Mouse (Mus musculus) left cerebral cortex, postnatal 10 days (tissue): ENCODE results near the gene Ccdc93. TPM values are rescaled to one million over a fixed set of nuclear protein-coding genes. Genes with fewer than 3 reads are reported as not detected.

Experiments
- DNase-seq, 2 experiments: peaks; one replicate each; pipeline ENCODE4 v3.0.0; 2021 to 2022; ENCODE audit warnings: low spot score in 2 of 2, mixed read lengths in 1 of 2; ENCODE audit errors: extremely low spot score in 1 of 2
- intact Hi-C: fragments of 180-260 bp; cut with DNase I; formaldehyde crosslinking; loops from one replicate; pipeline ENCODE4 v1.15.1; 2025
- total RNA-seq, 2 experiments: library from RNA; stranded (reverse); gene quantifications; 2 replicates each; pipeline ENCODE4 v1.2.3; 2021

Ccdc93 gene
- 10 to 100 TPM; 22.8 to 23.1 TPM for total RNA-seq

GRCm38 (mm10) chr1:121430938-121431928 lies at the start of gene Ccdc93:
Ccdc93 (plus strand) TSS chr1:121431049.
- DNase-seq: peak; percentile 95 to 98
- intact Hi-C loops: no loop called here

GRCm38 (mm10) chr1:121381562-121381961 lies 49.3 kb upstream of the Ccdc93 start:
- intact Hi-C loops: no loop called here
- DNase-seq: no peak

- DNase-seq: no peak
- intact Hi-C loops: no loop called here
Measured at GRCm38 (mm10) chr1:121388312-121388711, 42.5 kb upstream of the Ccdc93 start.

GRCm38 (mm10) chr1:121388732-121389131 lies 42.1 kb upstream of the Ccdc93 start:
- intact Hi-C loops: no loop called here
- DNase-seq: no peak

GRCm38 (mm10) chr1:121389574-121389973 lies 41.3 kb upstream of the Ccdc93 start:
- DNase-seq: no peak
- intact Hi-C loops: no loop called here

GRCm38 (mm10) chr1:121390003-121390402 lies 40.8 kb upstream of the Ccdc93 start:
- no peak for DNase-seq
- intact Hi-C loops: loop anchor here (10.0 kb wide), 1 partner anchor 205 kb away; no protein-coding TSS in a partner anchor

- DNase-seq: no peak
- intact Hi-C loops: loop anchor here (10.0 kb wide), 1 partner anchor 206 kb away; no protein-coding TSS in a partner anchor
Measured at GRCm38 (mm10) chr1:121390421-121390820, 40.4 kb upstream of the Ccdc93 start.

- DNase-seq: no peak
- intact Hi-C loops: loop anchor here (10.0 kb wide), 1 partner anchor 206 kb away; no protein-coding TSS in a partner anchor
Measured at GRCm38 (mm10) chr1:121390855-121391254, 40.0 kb upstream of the Ccdc93 start.

- intact Hi-C loops: loop anchor here (10.0 kb wide), 1 partner anchor 208 kb away; no protein-coding TSS in a partner anchor
- DNase-seq: no peak
Measured at GRCm38 (mm10) chr1:121393117-121393516, 37.7 kb upstream of the Ccdc93 start.

GRCm38 (mm10) chr1:121394764-121395163 lies 36.1 kb upstream of the Ccdc93 start:
- intact Hi-C loops: loop anchor here (10.0 kb wide), 1 partner anchor 210 kb away; no protein-coding TSS in a partner anchor
- no peak for DNase-seq

GRCm38 (mm10) chr1:121396501-121396900 lies 34.3 kb upstream of the Ccdc93 start:
- intact Hi-C loops: loop anchor here (10.0 kb wide), 1 partner anchor 212 kb away; no protein-coding TSS in a partner anchor
- no peak for DNase-seq

- intact Hi-C loops: loop anchor here (10.0 kb wide), 1 partner anchor 213 kb away; no protein-coding TSS in a partner anchor
Measured at GRCm38 (mm10) chr1:121398231-121398630, 32.6 kb upstream of the Ccdc93 start.

GRCm38 (mm10) chr1:121398986-121399881 lies 31.6 kb upstream of the Ccdc93 start:
- intact Hi-C loops: loop anchor here (10.0 kb wide), 1 partner anchor 214 kb away; no protein-coding TSS in a partner anchor

More at GRCm38 (mm10) chr1:121398231-121398630, 32.6 kb upstream of the Ccdc93 start:
- DNase-seq: no peak

GRCm38 (mm10) chr1:121400243-121400642 lies 30.6 kb upstream of the Ccdc93 start:
- peak in 1 of 2 experiments; percentile 43 for DNase-seq
- intact Hi-C loops: loop anchor here (5.0 kb wide), 2 partner anchors 153 to 813 kb away; no protein-coding TSS in a partner anchor

More at GRCm38 (mm10) chr1:121398986-121399881, 31.6 kb upstream of the Ccdc93 start:
- DNase-seq: no peak

- intact Hi-C loops: loop anchor here (5.0 kb wide), 1 partner anchor 832 kb away; no protein-coding TSS in a partner anchor
- DNase-seq: peak in 1 of 2 experiments; percentile 44
Measured at GRCm38 (mm10) chr1:121419084-121419483, 11.8 kb upstream of the Ccdc93 start.

- DNase-seq: no peak
- intact Hi-C loops: loop anchor here (5.0 kb wide), 1 partner anchor 832 kb away; no protein-coding TSS in a partner anchor
Measured at GRCm38 (mm10) chr1:121419569-121420265, 11.1 kb upstream of the Ccdc93 start.

GRCm38 (mm10) chr1:121430183-121430937 lies 489 bp upstream of the Ccdc93 start:
- intact Hi-C loops: no loop called here
- no peak for DNase-seq
